Mouse (Mus musculus) ovary, postnatal 10 days (tissue): ENCODE data around the gene Crym.

Experiments
- DNase-seq: peaks from one replicate; pipeline ENCODE4 v3.0.0; 2022; ENCODE audit warnings: low spot score

The Crym gene

GRCm38 (mm10) chr7:120158121-120158613 is 43.7 kb downstream of the Crym start:
- no peak for DNase-seq

GRCm38 (mm10) chr7:120157575-120158061 is 44.3 kb downstream of the Crym start:
- no peak for DNase-seq

- DNase-seq, result no peak
Observed at GRCm38 (mm10) chr7:120156841-120157409, 45.0 kb downstream of the Crym start.

GRCm38 (mm10) chr7:120150898-120151297 is 51.0 kb downstream of the Crym start:
- no peak for DNase-seq

- DNase-seq, result no peak
Observed at GRCm38 (mm10) chr7:120150257-120150656, 51.7 kb downstream of the Crym start.

GRCm38 (mm10) chr7:120145191-120145590 is 56.7 kb downstream of the Crym start, which contains the start of gene Zp2:
Zp2 (minus strand) TSS chr7:120145291.
- DNase-seq, result no peak

- no peak for DNase-seq
Observed at GRCm38 (mm10) chr7:120142743-120143142, 59.2 kb downstream of the Crym start.
